Mouse (Mus musculus) layer of hippocampus, adult 9-11 months (tissue): ENCODE measurements around the gene Sox11.

Experiments used
- DNase-seq: peaks from one replicate; pipeline ENCODE4 v3.0.0; 2022

Sox11 gene

GRCm38 (mm10) chr12:27336336-27336735 lies 6.0 kb downstream of the Sox11 start:
- DNase-seq: no peak

GRCm38 (mm10) chr12:27335356-27336055 lies 6.9 kb downstream of the Sox11 start:
- DNase-seq: no peak

GRCm38 (mm10) chr12:27333590-27333989 lies 8.8 kb downstream of the Sox11 start:
- no peak for DNase-seq

GRCm38 (mm10) chr12:27323423-27323822 lies 19.0 kb downstream of the Sox11 start:
- peak; percentile 57 for DNase-seq

- DNase-seq: no peak
These were observed 21.7 kb downstream of the Sox11 start for GRCm38 (mm10) chr12:27320705-27321104.

- no peak for DNase-seq
These were observed 29.4 kb downstream of the Sox11 start for GRCm38 (mm10) chr12:27312985-27313384.

- DNase-seq: no peak
These were observed 30.4 kb downstream of the Sox11 start for GRCm38 (mm10) chr12:27311854-27312466.

- no peak for DNase-seq
These were observed 31.0 kb downstream of the Sox11 start for GRCm38 (mm10) chr12:27311316-27311832.

- no peak for DNase-seq
These were observed 31.7 kb downstream of the Sox11 start for GRCm38 (mm10) chr12:27310703-27311102.

- no peak for DNase-seq
These were observed 32.4 kb downstream of the Sox11 start for GRCm38 (mm10) chr12:27309969-27310368.

- no peak for DNase-seq
These were observed 37.5 kb downstream of the Sox11 start for GRCm38 (mm10) chr12:27304713-27305437.

- DNase-seq: no peak
These were observed 39.2 kb downstream of the Sox11 start for GRCm38 (mm10) chr12:27303190-27303589.

- no peak for DNase-seq
These were observed 43.7 kb downstream of the Sox11 start for GRCm38 (mm10) chr12:27298721-27299120.

GRCm38 (mm10) chr12:27294191-27294590 lies 48.2 kb downstream of the Sox11 start:
- DNase-seq: no peak

GRCm38 (mm10) chr12:27293736-27294135 lies 48.6 kb downstream of the Sox11 start:
- DNase-seq: no peak

GRCm38 (mm10) chr12:27293208-27293607 lies 49.2 kb downstream of the Sox11 start:
- DNase-seq: no peak
